Mouse (Mus musculus): ENCODE measurements around the gene Psmd11. TPM values are rescaled to one million over a fixed set of nuclear protein-coding genes. Genes with fewer than 3 reads are reported as not detected.

The Psmd11 gene
- 10 to 100 TPM; 59.4 to 64.8 TPM for total RNA-seq (2023)

GRCm38 (mm10) chr11:80428381-80429008 lies at the start of gene Psmd11:
TSS of gene Psmd11 (plus strand) at chr11:80428615.

GRCm38 (mm10) chr11:80383019-80383625 lies 45.3 kb upstream of the Psmd11 start, which contains the start of gene Zfp207:
TSS of gene Zfp207 (plus strand) at chr11:80383279.

GRCm38 (mm10) chr11:80476222-80477189 lies 48.1 kb downstream of the Psmd11 start, which contains the start of gene Cdk5r1:
TSS of gene Cdk5r1 (plus strand) at chr11:80477023.

Other genes starting within 250 kb of the Psmd11 start
- 1 to 10 TPM; 6.0 to 7.6 TPM for gene Rnf135, start 244.8 kb upstream of the Psmd11 start, total RNA-seq (2023)
- 10 to 100 TPM; 17.1 to 20.0 TPM for gene Rhot1, start 219.6 kb upstream of the Psmd11 start, total RNA-seq (2023)
- under 1 TPM; 0.09 to 0.44 TPM for gene Rhbdl3, start 127.7 kb upstream of the Psmd11 start, total RNA-seq (2023)
- 1 to 10 TPM; 5.7 to 7.8 TPM for gene 5730455P16Rik, start 50.6 kb upstream of the Psmd11 start, total RNA-seq (2023)
- gene Zfp207, start 45.3 kb upstream of the Psmd11 start, total RNA-seq (2023) = 100 to 1,000 TPM; 131 to 134 TPM
- gene Cdk5r1, start 48.4 kb downstream of the Psmd11 start, total RNA-seq (2023) = 10 to 100 TPM; 29.9 to 32.0 TPM

Data from neutrophil, adult 59 days (primary cell).